Mouse (Mus musculus) mesoderm, embryonic 11.5 days (tissue): Measurements from ENCODE around the gene Olfr853.

Source experiments
- DNase-seq: peaks from one replicate; pipeline ENCODE4 v3.0.0-alpha.2; 2012; ENCODE audit warnings: low read depth, low spot score

Olfr853 gene

GRCm38 (mm10) chr9:19540976-19541375 is at the start of gene Olfr853:
Olfr853 (minus strand) TSS chr9:19541076.
- no peak for DNase-seq

GRCm38 (mm10) chr9:19582317-19582716 is 41.4 kb upstream of the Olfr853 start, which contains the start of gene Olfr855:
Olfr855 (plus strand) TSS chr9:19582617.
- DNase-seq: no peak

GRCm38 (mm10) chr9:19567282-19567681 is 26.4 kb upstream of the Olfr853 start, which contains the start of gene Olfr854:
Olfr854 (minus strand) TSS chr9:19567382.
- no peak for DNase-seq

DNA sequence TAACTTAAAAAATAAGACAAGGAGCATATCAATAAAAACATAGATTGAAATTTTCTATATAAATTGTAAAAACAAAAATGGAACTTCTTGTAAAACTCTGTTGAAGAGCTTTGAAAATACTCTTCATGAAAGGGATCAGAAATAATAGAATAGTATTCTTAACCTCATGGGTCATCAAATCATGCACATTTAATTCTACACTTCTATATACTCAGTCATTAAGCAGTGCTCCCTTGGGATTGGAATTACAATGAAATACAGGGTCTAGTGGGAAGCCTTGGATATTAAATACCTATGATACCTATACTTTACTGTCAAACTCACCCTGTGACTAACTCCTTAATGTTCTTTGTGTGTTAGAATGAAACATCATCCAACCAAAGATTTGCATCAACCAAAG is 47.9 kb downstream of the Olfr853 start, which contains the start of gene Olfr851:
Olfr851 (plus strand) TSS at position 301 of the 400 bp plus-strand sequence.
- no peak for DNase-seq
